Mouse (Mus musculus) lung, adult 2 months (tissue): ENCODE measurements around the gene Txk. TPM values are rescaled to one million over a fixed set of nuclear protein-coding genes. Genes with fewer than 3 reads are reported as not detected.

Experiments
- DNase-seq: peaks from one replicate; pipeline ENCODE4 v3.0.0; 2022
- H3K4me1 ChIP-seq: fragments of 200-500 bp; 2 replicates; pipeline ENCODE4 v1.6.1; 2011; ENCODE audit warnings: low read length; ENCODE audit not compliant: control insufficient read depth, insufficient read depth
- H3K4me3 ChIP-seq: fragments of 200-500 bp; replicated peaks from 2 replicates; pipeline ENCODE3; 2011; ENCODE audit warnings: low read depth, mild to moderate bottlenecking, control low read depth, low read length; ENCODE audit errors: extremely low read depth
- CTCF ChIP-seq: fragments of 200-500 bp; IDR thresholded peaks from 2 replicates; pipeline ENCODE4 v1.5.1; 2011; ENCODE audit warnings: mild to moderate bottlenecking, low read length, control low read depth; ENCODE audit not compliant: insufficient read depth
- POLR2A ChIP-seq: fragments of 200-500 bp; IDR thresholded peaks from 2 replicates; pipeline ENCODE4 v1.6.1; 2011; ENCODE audit warnings: low read depth, mild to moderate bottlenecking, control low read depth, low read length, borderline replicate concordance; ENCODE audit errors: extremely low read depth
- WGBS: fragments of 180-500 bp; shearing (Covaris S2); methylation state at CpG from one replicate; pipeline ENCODE4 v1.1.7; 2018; 5-methylcytosine and 5-hydroxymethylcytosine counted together
- polyA plus RNA-seq: library from polyadenylated mRNA; depleted of rRNA; stranded (reverse); fragments of >200 nt; gene quantifications from 2 replicates; pipeline ENCODE4 v1.2.3, GENCODE M21; 2012

Gene Txk
- polyA plus RNA-seq, 1 experiment, result 0.75 TPM

DNA sequence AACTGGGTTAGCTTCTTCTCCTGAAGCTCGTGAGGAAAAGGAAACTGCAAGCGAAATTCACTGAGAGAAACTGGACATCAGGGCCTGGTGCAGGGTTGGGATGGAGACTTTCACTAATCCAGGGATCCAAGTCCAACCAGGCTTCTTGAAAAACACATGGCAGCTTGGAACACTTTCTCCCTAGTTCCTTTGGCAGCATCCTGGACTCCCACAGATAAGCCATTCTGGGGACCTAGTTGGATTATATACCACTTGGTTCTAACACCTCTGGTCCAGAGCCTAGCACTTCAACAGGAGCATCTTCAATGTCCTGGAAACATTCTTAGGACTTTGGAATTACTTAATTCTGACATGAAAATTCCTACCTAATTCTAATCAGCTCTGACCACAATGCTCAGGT lies 2.5 kb upstream of the Txk start:
- WGBS, result 82% methylated on average over 2 of the region's 2 CpGs

DNA sequence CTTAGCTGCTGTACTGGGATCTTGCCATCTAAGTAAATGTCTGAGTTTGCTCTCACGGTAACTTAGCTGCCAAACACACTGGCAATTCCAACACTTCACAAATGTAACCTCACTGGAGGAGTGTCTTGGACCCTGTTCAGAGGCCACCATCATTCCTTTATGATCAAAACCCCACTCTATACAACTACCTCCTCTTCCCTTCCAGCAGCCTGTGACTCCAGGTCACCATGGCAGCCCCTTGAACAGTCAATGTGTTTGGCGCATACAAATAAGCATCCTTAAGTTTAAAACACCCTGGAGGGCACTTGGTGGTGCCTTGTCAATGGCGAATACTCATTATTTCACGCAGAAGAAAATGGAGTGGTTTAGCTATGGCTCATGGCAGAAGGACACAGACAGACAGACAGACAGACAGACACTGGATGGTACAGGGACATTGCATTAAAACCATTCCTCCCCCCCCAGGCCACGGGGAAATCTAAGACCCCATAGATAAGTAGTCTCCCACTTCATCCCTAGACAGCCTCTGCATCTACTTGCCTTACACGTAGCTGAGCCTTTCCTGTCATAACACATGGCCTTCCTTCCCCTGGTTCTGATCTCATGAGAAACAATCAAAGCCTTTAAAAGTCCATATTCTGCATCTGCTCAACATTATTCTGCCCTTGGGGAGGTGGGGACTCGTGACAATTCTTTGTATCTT lies 1.4 kb downstream of the Txk start:
- H3K4me3 ChIP-seq, result no peak overlapping the region
- DNase-seq, result no peak
- H3K4me1 ChIP-seq, result no peaks in the 10 kb centered on the region
- TF ChIP-seq CTCF (no peak), POLR2A (no peak)
- 77% methylated on average over 7 of the region's 7 CpGs for WGBS

More for the DNA sequence above, 2.5 kb upstream of the Txk start:
- TF ChIP-seq POLR2A, result no peak
- no peak for TF ChIP-seq CTCF
- no peak overlapping the region for H3K4me3 ChIP-seq
- no peaks in the 10 kb centered on the region for H3K4me1 ChIP-seq
- DNase-seq, result no peak

DNA sequence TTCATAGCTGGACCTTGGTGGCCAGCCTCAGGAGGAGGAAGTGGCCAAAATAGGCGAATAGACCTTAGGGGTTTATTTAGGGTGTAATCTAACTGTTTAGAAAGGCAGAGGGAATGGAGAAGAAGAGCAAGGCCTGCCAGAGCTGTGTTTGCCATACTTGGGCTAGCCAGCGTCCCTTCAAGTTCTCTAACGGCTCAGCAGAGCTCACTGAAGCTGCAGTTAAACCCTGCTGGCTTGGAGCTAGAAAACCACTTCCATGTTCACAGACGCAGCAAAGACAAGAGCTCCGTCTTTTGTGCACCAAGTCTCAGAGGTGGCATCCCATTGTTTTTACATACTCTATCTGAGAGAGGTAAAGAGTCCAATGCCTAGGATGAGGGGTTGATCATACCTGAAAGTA lies 2.4 kb downstream of the Txk start:
- no peak overlapping the region for H3K4me3 ChIP-seq
- TF ChIP-seq CTCF (no peak), POLR2A (no peak)
- no peaks in the 10 kb centered on the region for H3K4me1 ChIP-seq
- 81% methylated on average over 5 of the region's 5 CpGs for WGBS
- no peak for DNase-seq

DNA sequence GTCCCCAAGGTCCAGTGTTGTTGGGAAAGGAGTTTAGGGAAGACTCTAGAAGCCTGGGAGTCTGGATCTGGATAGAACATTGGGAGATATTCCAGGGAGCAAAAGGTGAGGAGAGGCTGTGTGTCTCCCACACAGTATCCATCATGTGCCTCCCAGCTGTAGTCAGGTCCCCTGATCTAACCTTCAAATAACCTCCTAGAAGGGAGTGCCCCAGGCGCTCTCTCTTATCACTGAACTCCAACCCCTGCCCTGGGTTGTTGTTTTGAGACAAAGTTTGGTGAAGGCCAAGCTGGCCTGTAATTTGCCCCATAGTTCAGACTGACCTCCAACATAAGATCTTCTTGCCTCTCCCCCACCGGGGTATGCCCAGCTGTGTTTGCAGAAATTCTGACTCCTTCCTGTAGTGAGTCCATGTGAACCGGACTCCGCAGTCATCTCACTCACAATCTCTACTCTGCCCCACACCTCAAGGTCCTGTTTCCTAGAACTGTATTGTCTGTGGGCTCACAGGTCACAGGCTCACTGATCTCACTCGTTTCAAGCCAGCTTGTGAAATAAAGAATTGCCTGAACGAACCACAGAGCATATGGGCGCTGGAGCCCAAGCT lies 3.8 kb downstream of the Txk start:
- TF ChIP-seq POLR2A, result no peak
- no peak for TF ChIP-seq CTCF
- Histone ChIP-seq H3K4me1 (no peaks in the 10 kb centered on the region), H3K4me3 (no peak overlapping the region)
- DNase-seq, result no peak
- 60% methylated on average over 7 of the region's 7 CpGs for WGBS

DNA sequence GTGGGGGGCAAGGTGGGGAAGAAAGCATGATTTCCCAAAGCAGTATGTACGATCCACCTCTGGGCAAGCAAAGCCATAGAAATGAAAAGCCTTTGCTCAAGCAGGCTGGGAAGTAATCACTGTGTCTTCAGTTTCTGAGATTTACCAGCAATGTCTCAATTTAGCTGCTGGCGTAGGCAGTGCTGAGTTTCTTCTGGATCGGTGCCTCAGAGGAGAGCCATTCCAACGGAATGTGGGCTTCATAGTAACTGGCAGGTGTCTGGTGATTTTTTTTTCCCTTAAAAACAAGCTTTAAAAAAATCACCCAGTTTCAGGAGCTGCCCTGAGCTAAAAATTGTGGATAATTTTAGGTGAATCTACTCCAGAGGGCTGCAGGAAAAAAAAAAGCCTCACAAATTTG lies 5.2 kb downstream of the Txk start:
- TF ChIP-seq POLR2A (no peak), CTCF (no peak)
- WGBS, result 72% methylated on average over 4 of the region's 4 CpGs
- no peak overlapping the region for H3K4me3 ChIP-seq
- no peak for DNase-seq
- H3K4me1 ChIP-seq, result no peaks in the 10 kb centered on the region

DNA sequence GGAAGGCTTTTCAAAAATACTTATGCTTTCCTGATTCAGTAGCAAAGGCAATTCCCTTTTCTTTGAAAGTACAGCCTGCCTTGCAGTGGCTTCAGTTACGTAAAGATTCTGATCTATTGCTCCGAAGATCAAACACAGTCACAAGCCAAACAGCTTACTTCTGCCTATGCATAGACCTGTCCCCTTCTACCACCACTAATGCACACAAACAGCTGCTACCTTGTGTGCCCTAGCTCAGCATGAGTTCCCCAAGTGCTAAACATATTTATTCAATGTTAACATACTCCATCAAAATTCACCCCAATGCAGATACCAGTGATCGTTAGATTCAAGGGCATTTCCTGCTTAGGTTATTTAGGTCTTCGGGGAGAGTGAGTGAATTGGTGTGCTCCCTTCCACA lies 6.1 kb downstream of the Txk start:
- Histone ChIP-seq H3K4me1 (no peaks in the 10 kb centered on the region), H3K4me3 (no peak overlapping the region)
- WGBS, result 62% methylated on average over 4 of the region's 4 CpGs
- TF ChIP-seq CTCF (no peak), POLR2A (no peak)
- DNase-seq, result no peak

DNA sequence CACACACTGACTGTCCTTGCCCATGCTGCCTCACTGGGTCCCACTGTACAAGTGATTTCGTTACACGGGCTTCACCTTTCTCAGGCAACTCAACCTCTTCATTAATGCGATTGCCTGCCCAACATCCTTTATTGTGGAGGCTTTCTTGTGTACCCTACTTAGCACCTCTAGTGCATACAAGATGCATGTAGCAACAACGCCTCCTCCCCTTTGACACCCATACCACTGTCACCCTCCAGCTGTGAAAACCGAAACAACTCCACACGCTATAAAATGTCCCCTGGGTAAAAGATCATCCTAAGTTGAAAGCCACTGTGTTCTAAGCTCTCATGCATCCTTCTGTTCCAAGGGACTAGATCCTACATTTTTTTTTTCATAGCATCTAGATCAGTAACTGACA lies 9.5 kb downstream of the Txk start:
- 89% methylated on average over 6 of the region's 6 CpGs for WGBS
- Histone ChIP-seq H3K4me3 (no peak overlapping the region), H3K4me1 (no peaks in the 10 kb centered on the region)
- TF ChIP-seq CTCF (no peak), POLR2A (no peak)
- no peak for DNase-seq

DNA sequence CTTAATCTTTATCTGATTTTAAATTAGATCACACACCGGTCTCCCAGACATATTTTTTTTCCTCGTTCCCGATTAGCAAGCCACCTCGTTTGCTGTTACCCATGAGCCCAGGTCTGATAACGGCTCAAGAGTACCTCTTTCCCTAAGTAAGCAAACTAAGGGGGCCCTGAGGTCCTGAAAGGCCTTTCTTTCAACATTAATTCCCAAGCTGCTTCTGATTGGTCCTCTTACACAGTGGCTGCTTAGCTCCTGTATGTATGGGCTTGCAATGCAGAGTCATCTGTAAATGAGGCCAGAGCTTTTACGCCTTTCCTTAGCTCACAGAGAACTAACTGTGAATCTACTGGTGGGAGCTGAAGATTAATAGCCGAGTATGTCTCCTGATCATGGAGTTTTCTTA lies 15.7 kb downstream of the Txk start:
- Histone ChIP-seq H3K4me1 (no peaks in the 10 kb centered on the region), H3K4me3 (no peak overlapping the region)
- 41% methylated on average over 7 of the region's 7 CpGs for WGBS
- DNase-seq, result no peak
- TF ChIP-seq POLR2A, result no peak
- no peak for TF ChIP-seq CTCF

DNA sequence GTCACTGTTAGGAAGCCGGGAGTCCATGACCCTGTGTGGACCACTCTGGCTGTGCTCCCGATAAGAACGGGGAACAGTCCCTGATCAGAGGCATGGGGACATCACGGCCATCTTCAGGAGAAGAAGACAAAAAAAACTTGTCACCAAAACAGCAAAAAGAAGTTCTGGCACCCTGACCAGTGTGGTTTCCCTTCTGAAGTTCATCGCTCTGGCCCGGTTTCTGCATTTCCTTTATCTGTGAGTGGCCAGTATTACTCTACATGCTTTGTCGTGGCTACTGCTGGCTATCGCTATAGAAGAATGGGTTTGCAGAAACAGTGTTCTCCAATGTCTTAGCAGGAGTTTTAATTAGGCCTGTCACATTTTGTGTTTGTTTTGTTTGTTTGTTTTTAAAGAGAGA lies 16.1 kb downstream of the Txk start:
- H3K4me3 ChIP-seq, result no peak overlapping the region
- no peak for TF ChIP-seq POLR2A
- no peak for TF ChIP-seq CTCF
- no peak for DNase-seq
- WGBS, result 27% methylated on average over 8 of the region's 8 CpGs
- H3K4me1 ChIP-seq, result no peaks in the 10 kb centered on the region

DNA sequence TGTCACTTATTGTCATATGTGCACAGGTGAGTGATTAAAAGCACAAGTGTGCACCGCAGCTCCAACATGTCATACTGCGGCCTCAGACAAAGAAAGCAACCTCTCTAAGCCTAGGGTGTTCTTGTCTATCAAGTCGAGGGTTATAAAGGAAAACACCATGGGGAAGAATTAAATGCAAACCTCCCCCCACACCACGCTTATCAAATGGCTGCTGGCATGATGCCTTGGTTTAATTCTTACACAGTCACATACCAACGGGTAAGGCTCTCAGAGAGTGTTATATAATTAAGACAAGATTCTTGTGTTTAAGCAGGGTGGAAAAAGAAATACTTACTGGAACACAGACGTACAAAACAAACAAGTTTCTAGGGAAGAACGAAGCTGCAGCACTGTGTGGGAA lies 16.8 kb downstream of the Txk start:
- no peak for TF ChIP-seq CTCF
- no peak for TF ChIP-seq POLR2A
- DNase-seq, result no peak
- 55% methylated on average over 7 of the region's 7 CpGs for WGBS
- Histone ChIP-seq H3K4me1 (no peaks in the 10 kb centered on the region), H3K4me3 (no peak overlapping the region)
